Mouse (Mus musculus): ENCODE measurements around the gene 9430097D07Rik. TPM values are rescaled to one million over a fixed set of nuclear protein-coding genes. Genes with fewer than 3 reads are reported as not detected.

The 9430097D07Rik gene
- total and polyA plus RNA-seq, 2 experiments from 2014 or later = 0.16 to 0.69 TPM

GRCm38 (mm10) chr2:32582830-32583799 lies 7.6 kb upstream of the 9430097D07Rik start:
- WGBS = 10% methylated on average over 37 of the region's 37 CpGs
- peaks cover 13% of the 10 kb centered on the region for H3K4me1 ChIP-seq (ENCODE audit: insufficient read depth, low read length)
- H3K4me3 ChIP-seq (ENCODE audit: low read depth, low read length) = peak overlapping the region; percentile 24
- peak overlapping the region; percentile 51 for H3K27ac ChIP-seq (ENCODE audit: low read depth, low read length)
- H3K9me3 ChIP-seq (ENCODE audit: low read length) = no peaks in the 10 kb centered on the region
- H3K4me2 ChIP-seq (ENCODE audit: low read depth, low read length, poor library complexity, severe bottlenecking) = peak overlapping the region; percentile 54
- no peaks in the 10 kb centered on the region for H3K27me3 ChIP-seq (ENCODE audit: insufficient read depth, low read length)
- H3K36me3 ChIP-seq (ENCODE audit: insufficient read depth, low read length) = no peaks in the 10 kb centered on the region
- peak; percentile 55 for ATAC-seq (ENCODE audit: low FRiP score)
- DNase-seq (ENCODE audit: low spot score) = peak; percentile 91
- TF ChIP-seq CTCF (IDR thresholded peaks at IDR 0.05) = peak; percentile 98
- H3K9ac ChIP-seq (replicated peaks; ENCODE audit: low read length, poor library complexity, severe bottlenecking) = peak overlapping the region; percentile 42; the same call in 1 of the 2 replicates

- peak overlapping the region; percentile 38 for H3K4me2 ChIP-seq (ENCODE audit: low read depth, low read length, poor library complexity, severe bottlenecking)
- peak overlapping the region; percentile 22; the same call in 1 of the 2 replicates for H3K4me3 ChIP-seq (ENCODE audit: low read depth, low read length)
- ATAC-seq (ENCODE audit: low FRiP score) (peak; percentile 68), DNase-seq (ENCODE audit: low spot score) (peak; percentile 72)
- H3K27ac ChIP-seq (ENCODE audit: low read depth, low read length) = 0 out of 2 replicates have a peak overlapping the region, but pooled peaks have one; percentile 6
- no peaks in the 10 kb centered on the region for H3K36me3 ChIP-seq (ENCODE audit: insufficient read depth, low read length)
- H3K4me1 ChIP-seq (ENCODE audit: insufficient read depth, low read length) = peaks cover 4% of the 10 kb centered on the region; the same call in 1 of the 2 replicates
- H3K9me3 ChIP-seq (ENCODE audit: low read length) = no peaks in the 10 kb centered on the region
- no peak overlapping the region for H3K9ac ChIP-seq (replicated peaks; ENCODE audit: low read length, poor library complexity, severe bottlenecking)
- 31% methylated on average over 19 of the region's 19 CpGs for WGBS
- H3K27me3 ChIP-seq (ENCODE audit: insufficient read depth, low read length) = 0 out of 2 replicates have a peak, but pooled peaks cover 3% of the 10 kb centered on the region
- TF ChIP-seq CTCF (IDR thresholded peaks at IDR 0.05) = peak; percentile 58
Observed at GRCm38 (mm10) chr2:32581450-32582095, 6.1 kb upstream of the 9430097D07Rik start.

GRCm38 (mm10) chr2:32578146-32579046 lies 2.9 kb upstream of the 9430097D07Rik start:
- no peak overlapping the region for H3K27ac ChIP-seq (ENCODE audit: low read depth, low read length)
- no peaks in the 10 kb centered on the region for H3K36me3 ChIP-seq (ENCODE audit: insufficient read depth, low read length)
- ATAC-seq (ENCODE audit: low FRiP score) (no peak), DNase-seq (ENCODE audit: low spot score) (no peak)
- H3K9ac ChIP-seq (replicated peaks; ENCODE audit: low read length, poor library complexity, severe bottlenecking) = no peak overlapping the region
- 0 out of 2 replicates have a peak, but pooled peaks cover 3% of the 10 kb centered on the region for H3K27me3 ChIP-seq (ENCODE audit: insufficient read depth, low read length)
- H3K4me1 ChIP-seq (ENCODE audit: insufficient read depth, low read length) = no peaks in the 10 kb centered on the region
- H3K4me3 ChIP-seq (ENCODE audit: low read depth, low read length) = no peak overlapping the region
- H3K4me2 ChIP-seq (ENCODE audit: low read depth, low read length, poor library complexity, severe bottlenecking) = no peak overlapping the region
- H3K9me3 ChIP-seq (ENCODE audit: low read length) = no peaks in the 10 kb centered on the region
- 43% methylated on average over 25 of the region's 30 CpGs for WGBS
- no peak for TF ChIP-seq CTCF (IDR thresholded peaks at IDR 0.05)

- Histone ChIP-seq H3K4me3 (ENCODE audit: low read depth, low read length) (no peak overlapping the region; the same call in 1 of the 2 replicates), H3K27me3 (ENCODE audit: insufficient read depth, low read length) (0 out of 2 replicates have a peak, but pooled peaks cover 3% of the 10 kb centered on the region), H3K9ac (replicated peaks; ENCODE audit: low read length, poor library complexity, severe bottlenecking) (no peak overlapping the region), H3K27ac (ENCODE audit: low read depth, low read length) (no peak overlapping the region), H3K4me1 (ENCODE audit: insufficient read depth, low read length) (peaks cover 6% of the 10 kb centered on the region; the same call in 1 of the 2 replicates), H3K4me2 (ENCODE audit: low read depth, low read length, poor library complexity, severe bottlenecking) (peak overlapping the region; percentile 85), H3K9me3 (ENCODE audit: low read length) (no peaks in the 10 kb centered on the region), H3K36me3 (ENCODE audit: insufficient read depth, low read length) (0 out of 2 replicates have a peak, but pooled peaks cover 3% of the 10 kb centered on the region)
- DNase-seq (ENCODE audit: low spot score) = no peak
- no peak for ATAC-seq (ENCODE audit: low FRiP score)
- WGBS = 87% methylated on average over 9 of the region's 9 CpGs
- TF ChIP-seq CTCF (IDR thresholded peaks at IDR 0.05) = no peak
Observed at GRCm38 (mm10) chr2:32576532-32576931, 1.0 kb upstream of the 9430097D07Rik start.

Measured in midbrain, postnatal 0 days (tissue).